Mouse (Mus musculus) myocyte (in vitro differentiated cells): Measurements from ENCODE around the gene Mindy4.

Source experiments
- E2F4 ChIP-seq: IDR thresholded peaks from one replicate; pipeline ENCODE4 v1.6.1; 2011; ENCODE audit warnings: mild to moderate bottlenecking, control low read depth, moderate library complexity; ENCODE audit not compliant: insufficient read depth
- MAX ChIP-seq: IDR thresholded peaks from one replicate; pipeline ENCODE4 v1.6.1; 2011; ENCODE audit warnings: low read depth, mild to moderate bottlenecking, control low read depth
- POLR2A ChIP-seq: IDR thresholded peaks from one replicate; pipeline ENCODE4 v1.6.1; 2011; ENCODE audit warnings: low read depth, mild to moderate bottlenecking, control low read depth, moderate library complexity; ENCODE audit not compliant: insufficient read length
- POLR2AphosphoS2 ChIP-seq: IDR thresholded peaks from one replicate; pipeline ENCODE4 v1.6.1; 2011; ENCODE audit warnings: low read depth, control low read depth; ENCODE audit not compliant: insufficient read length

GRCm38 (mm10) chr6:55175892-55176291 lies 27.3 kb upstream of the Mindy4 start:
- TF ChIP-seq POLR2AphosphoS2 (no peak), POLR2A (no peak), MAX (no peak), E2F4 (no peak)
